Mouse (Mus musculus) embryonic facial prominence, embryonic 14.5 days (tissue): ENCODE data around the gene Slc12a1. TPM values are rescaled to one million over a fixed set of nuclear protein-coding genes. Genes with fewer than 3 reads are reported as not detected.

ENCODE experiments used
- ATAC-seq: fragments of 200-750 bp; cut with Nextera tagmentation; 2 replicates; pipeline ENCODE4 v1.8.0; 2017; ENCODE audit warnings: low read depth, moderate number of reproducible peaks, moderate TSS enrichment
- DNase-seq: peaks from one replicate; pipeline ENCODE4 v3.0.0-alpha.2; 2015; ENCODE audit warnings: low spot score
- H3K27ac ChIP-seq: fragments of 300-500 bp; sonication (generic); replicated peaks from 2 replicates; pipeline ENCODE4 v1.5.1; 2014; ENCODE audit warnings: low read depth, mild to moderate bottlenecking, low read length, moderate library complexity
- H3K27me3 ChIP-seq: fragments of 300-500 bp; sonication (generic); replicated peaks from 2 replicates; pipeline ENCODE4 v1.6.1; 2014; ENCODE audit warnings: low read length; ENCODE audit not compliant: control insufficient read depth, insufficient read depth
- H3K36me3 ChIP-seq: fragments of 300-500 bp; sonication (generic); 2 replicates; pipeline ENCODE4 v1.6.1; 2014; ENCODE audit warnings: low read length, mixed read lengths; ENCODE audit not compliant: control insufficient read depth, insufficient read depth
- H3K4me1 ChIP-seq: fragments of 300-500 bp; sonication (generic); 2 replicates; pipeline ENCODE4 v1.6.1; 2014; ENCODE audit warnings: antibody characterized with exemption, low read length; ENCODE audit not compliant: control insufficient read depth, insufficient read depth
- H3K4me2 ChIP-seq: fragments of 300-500 bp; sonication (generic); 2 replicates; pipeline ENCODE4 v1.6.1; 2014; ENCODE audit warnings: low read depth, mild to moderate bottlenecking, low read length, moderate library complexity, mixed read lengths
- H3K4me3 ChIP-seq: fragments of 300-500 bp; sonication (generic); 2 replicates; pipeline ENCODE4 v1.5.1; 2014; ENCODE audit warnings: low read depth, mild to moderate bottlenecking, low read length
- H3K9ac ChIP-seq: fragments of 300-500 bp; sonication (generic); 2 replicates; pipeline ENCODE4 v1.6.1; 2014; ENCODE audit warnings: low read depth, mild to moderate bottlenecking, low read length, moderate library complexity, mixed read lengths
- H3K9me3 ChIP-seq: fragments of 300-500 bp; sonication (generic); 2 replicates; pipeline ENCODE4 v1.6.1; 2016; ENCODE audit warnings: low read length; ENCODE audit not compliant: control insufficient read depth
- WGBS: fragments of 180-500 bp; shearing (Covaris S2); extraction: QIAGEN DNeasy Blood & Tissue Kit; methylation state at CpG from one replicate; pipeline ENCODE4 v1.1.7; 2014; 5-methylcytosine and 5-hydroxymethylcytosine counted together
- polyA plus RNA-seq: library from polyadenylated mRNA; unstranded; fragments of >200 nt; fragmentation: Nextera tagmentation; extraction: Ambion mirVana; gene quantifications from 2 replicates; pipeline ENCODE4 v1.2.1, GENCODE M21; 2014

Gene Slc12a1
- polyA plus RNA-seq, 1 experiment from 2014 or later = not detected

DNA sequence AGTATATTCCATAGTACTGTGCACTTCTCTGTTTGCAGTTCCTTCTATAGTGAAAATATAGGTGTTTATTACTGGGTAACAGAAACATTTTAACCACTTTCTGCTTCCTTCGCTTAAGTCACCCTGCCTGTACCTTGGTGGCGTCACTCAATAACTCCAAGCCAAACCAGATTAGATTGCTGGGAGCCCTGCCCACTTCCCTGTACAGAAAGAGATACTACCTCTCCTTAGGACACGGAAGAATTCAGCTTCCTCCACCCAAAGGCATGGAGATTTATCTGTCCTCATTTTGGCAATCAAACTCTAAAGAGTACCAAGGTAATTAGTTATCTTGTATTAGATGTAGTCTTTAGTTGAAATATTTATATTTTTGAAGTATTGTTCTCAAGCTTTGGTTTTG, 25.5 kb upstream of the Slc12a1 start:
- DNase-seq = no peak
- Histone ChIP-seq H3K4me1 (peaks cover 5% of the 10 kb centered on the region), H3K27me3 (no peaks in the 10 kb centered on the region), H3K4me2 (no peak overlapping the region), H3K9ac (no peak overlapping the region), H3K4me3 (no peak overlapping the region), H3K36me3 (no peaks in the 10 kb centered on the region), H3K9me3 (no peaks in the 10 kb centered on the region), H3K27ac (no peak overlapping the region)
- 80% methylated on average over 3 of the region's 3 CpGs for WGBS
- ATAC-seq = no peak

DNA sequence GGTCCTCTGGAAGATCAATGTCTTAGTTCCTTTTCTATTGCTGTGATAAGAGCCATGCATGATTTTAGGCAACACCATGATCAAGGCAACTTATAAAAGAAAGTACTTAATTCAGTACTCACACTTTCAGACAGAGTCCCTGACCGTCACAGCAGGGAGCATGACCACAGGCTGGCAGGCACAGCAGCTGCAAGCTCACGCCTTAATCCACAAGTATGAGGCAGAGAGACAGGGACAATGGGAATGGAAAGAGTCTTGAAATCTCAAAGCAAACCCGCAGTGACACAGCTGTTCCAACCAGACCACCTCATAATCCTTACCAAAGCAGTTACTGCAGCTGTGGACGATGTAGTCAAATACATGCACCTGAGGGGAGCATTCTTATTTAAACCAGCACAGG, 18.2 kb upstream of the Slc12a1 start:
- Histone ChIP-seq H3K9ac (no peak overlapping the region), H3K9me3 (no peaks in the 10 kb centered on the region), H3K27me3 (no peaks in the 10 kb centered on the region; the same call in 1 of the 2 replicates), H3K4me1 (peaks cover 8% of the 10 kb centered on the region; the same call in 1 of the 2 replicates), H3K4me2 (no peak overlapping the region), H3K27ac (no peak overlapping the region), H3K36me3 (no peaks in the 10 kb centered on the region), H3K4me3 (no peak overlapping the region)
- 29% methylated on average over 4 of the region's 4 CpGs for WGBS
- DNase-seq = peak; percentile 15
- ATAC-seq = no peak

- Histone ChIP-seq H3K4me3 (peak within 1 kb of the TSS; percentile 33), H3K4me1 (peaks cover 8% of the 10 kb centered on the region; the same call in 1 of the 2 replicates), H3K4me2 (peak within 1 kb of the TSS; percentile 70), H3K27ac (no peak within 1 kb of the TSS), H3K9ac (no peak within 1 kb of the TSS), H3K36me3 (no peaks in the 10 kb centered on the region), H3K27me3 (no peaks in the 10 kb centered on the region; the same call in 1 of the 2 replicates), H3K9me3 (no peaks in the 10 kb centered on the region)
- DNase-seq (peak; percentile 88), ATAC-seq (peak; percentile 86)
- WGBS = under 1% methylated on average over 39 of the region's 39 CpGs
Measured at GRCm38 (mm10) chr2:125135903-125136811, 16.1 kb upstream of the Slc12a1 start, which contains the start of gene Ctxn2. TSS of gene Ctxn2 (plus strand) at chr2:125136692.

GRCm38 (mm10) chr2:125136846-125137245, 15.5 kb upstream of the Slc12a1 start:
- Histone ChIP-seq H3K36me3 (no peaks in the 10 kb centered on the region), H3K27me3 (no peaks in the 10 kb centered on the region; the same call in 1 of the 2 replicates), H3K4me1 (peaks cover 8% of the 10 kb centered on the region; the same call in 1 of the 2 replicates), H3K9me3 (no peaks in the 10 kb centered on the region), H3K27ac (no peak overlapping the region), H3K9ac (no peak overlapping the region), H3K4me2 (peak overlapping the region; percentile 70), H3K4me3 (no peak overlapping the region; the same call in 1 of the 2 replicates)
- no peak for DNase-seq
- no peak for ATAC-seq
- WGBS = 27% methylated on average over 7 of the region's 7 CpGs

DNA sequence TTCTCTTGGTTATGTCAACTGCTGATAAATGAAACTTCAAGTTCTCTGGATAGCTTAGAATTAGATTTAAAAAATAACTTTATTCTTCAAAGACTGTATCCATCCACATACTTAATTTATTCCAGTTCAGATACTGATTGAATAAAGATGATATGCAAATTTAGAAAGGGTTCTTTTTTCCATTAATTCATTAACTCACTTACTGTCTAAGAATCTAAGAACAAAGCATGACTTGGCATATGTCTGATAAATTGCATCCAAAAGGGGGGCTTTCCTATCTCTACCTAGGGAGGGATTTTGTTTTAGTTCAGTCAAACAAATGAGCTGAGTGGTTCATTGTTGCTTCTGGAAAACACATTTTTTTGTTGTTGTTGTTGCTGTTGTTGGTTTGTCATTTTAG, 10.0 kb upstream of the Slc12a1 start:
- Histone ChIP-seq H3K4me3 (no peak overlapping the region), H3K4me1 (no peaks in the 10 kb centered on the region), H3K36me3 (no peaks in the 10 kb centered on the region), H3K4me2 (no peak overlapping the region), H3K27me3 (no peaks in the 10 kb centered on the region), H3K9me3 (no peaks in the 10 kb centered on the region), H3K27ac (no peak overlapping the region), H3K9ac (no peak overlapping the region)
- DNase-seq (no peak), ATAC-seq (no peak)

DNA sequence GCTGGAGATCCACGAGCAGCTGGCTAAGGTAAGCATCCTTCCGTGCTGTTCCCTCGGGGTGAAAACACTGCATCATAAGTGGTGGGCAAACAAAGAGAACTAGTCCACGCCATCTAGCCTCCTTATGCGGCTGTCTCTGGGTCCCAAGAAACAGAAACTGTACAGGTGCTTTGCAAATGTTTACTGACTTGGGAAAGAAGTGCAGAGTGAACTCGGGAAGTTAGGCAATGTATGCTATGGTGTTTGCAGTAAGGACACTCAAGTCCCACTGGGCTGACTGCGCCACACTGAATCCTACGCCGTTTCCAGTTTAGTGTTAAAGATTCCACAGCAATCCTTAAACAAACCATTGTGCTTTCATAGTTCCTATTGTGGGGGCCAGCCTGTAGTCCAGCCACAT, 2.0 kb downstream of the Slc12a1 start:
- no peak overlapping the region for H3K4me3 ChIP-seq
- H3K9ac ChIP-seq = no peak overlapping the region
- no peaks in the 10 kb centered on the region for H3K9me3 ChIP-seq
- no peaks in the 10 kb centered on the region for H3K36me3 ChIP-seq
- no peak overlapping the region for H3K27ac ChIP-seq
- no peaks in the 10 kb centered on the region for H3K4me1 ChIP-seq
- ATAC-seq (no peak), DNase-seq (no peak)
- WGBS = 70% methylated on average over 9 of the region's 9 CpGs
- H3K27me3 ChIP-seq = no peaks in the 10 kb centered on the region
- no peak overlapping the region for H3K4me2 ChIP-seq

- WGBS = 9% methylated on average over 2 of the region's 2 CpGs
- no peak for ATAC-seq
- Histone ChIP-seq H3K4me1 (no peaks in the 10 kb centered on the region), H3K27ac (no peak overlapping the region), H3K4me2 (no peak overlapping the region), H3K9me3 (no peaks in the 10 kb centered on the region), H3K27me3 (no peaks in the 10 kb centered on the region), H3K4me3 (no peak overlapping the region), H3K9ac (no peak overlapping the region), H3K36me3 (no peaks in the 10 kb centered on the region)
- peak; percentile 12 for DNase-seq
Measured at GRCm38 (mm10) chr2:125155504-125155903, 3.2 kb downstream of the Slc12a1 start.

GRCm38 (mm10) chr2:125162012-125162470, 9.7 kb downstream of the Slc12a1 start:
- ATAC-seq (no peak), DNase-seq (no peak)
- no peak overlapping the region for H3K4me2 ChIP-seq
- no peak overlapping the region for H3K27ac ChIP-seq
- no peaks in the 10 kb centered on the region for H3K36me3 ChIP-seq
- H3K4me1 ChIP-seq = no peaks in the 10 kb centered on the region
- H3K9ac ChIP-seq = no peak overlapping the region
- no peak overlapping the region for H3K4me3 ChIP-seq
- no peaks in the 10 kb centered on the region for H3K27me3 ChIP-seq
- H3K9me3 ChIP-seq = no peaks in the 10 kb centered on the region
- 67% methylated on average over 4 of the region's 4 CpGs for WGBS
